Mouse (Mus musculus) adrenal gland, adult 10 weeks (tissue): ENCODE results near the gene Esx1. TPM values are rescaled to one million over a fixed set of nuclear protein-coding genes. Genes with fewer than 3 reads are reported as not detected.

Experiments
- polyA plus RNA-seq: library from polyadenylated mRNA; stranded (reverse); fragments of 350-450 nt; fragmentation: Illumina TruSeq; extraction: RNeasy Lipid Tissue Mini Kit (QIAGEN cat#74804); gene quantifications from one replicate; pipeline ENCODE4 v1.2.3, GENCODE M21; 2014; ENCODE audit warnings: low read depth, low replicate concordance

Gene Esx1
- not detected for polyA plus RNA-seq

DNA sequence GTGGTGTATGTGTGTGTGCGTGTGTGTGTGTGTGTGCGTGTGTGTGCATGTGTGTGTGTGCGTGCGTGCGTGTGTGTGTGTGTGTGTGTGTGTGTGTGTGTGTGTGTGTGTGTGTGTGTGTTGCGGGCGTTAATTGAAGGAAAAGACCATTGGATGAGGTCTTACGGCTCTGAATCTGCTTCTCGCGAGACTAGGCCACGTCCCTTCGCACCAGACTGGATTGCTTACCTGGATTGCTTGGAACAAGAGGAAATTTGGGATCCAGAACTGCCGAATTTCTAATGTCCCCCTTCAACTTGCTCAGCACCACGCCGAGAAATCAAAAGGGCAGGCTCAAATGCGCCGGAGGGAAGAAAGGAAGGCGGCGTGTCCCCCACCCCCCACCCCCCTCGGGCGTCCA is at the start of gene Esx1:
TSS of gene Esx1 (minus strand) at position 366 of the 400 bp plus-strand sequence.

Other genes with a start within 250 kb of the Esx1 start
- not detected for gene H2bfm, start 194.8 kb downstream of the Esx1 start, polyA plus RNA-seq
- 234 TPM for gene Tmsb15b2, start 146.6 kb downstream of the Esx1 start, polyA plus RNA-seq
- 27.9 TPM for gene Tmsb15l, start 145.2 kb downstream of the Esx1 start, polyA plus RNA-seq
- 14.9 TPM for gene Tmsb15b1, start 145.2 kb downstream of the Esx1 start, polyA plus RNA-seq
- 11.7 TPM for gene Zcchc18, start 128.9 kb downstream of the Esx1 start, polyA plus RNA-seq
- 9.0 TPM for gene Slc25a53, start 83.8 kb downstream of the Esx1 start, polyA plus RNA-seq
- 17.1 TPM for gene Fam199x, start 72.5 kb downstream of the Esx1 start, polyA plus RNA-seq